Mouse (Mus musculus): ENCODE results near the gene Poc1a. TPM values are rescaled to one million over a fixed set of nuclear protein-coding genes. Genes with fewer than 3 reads are reported as not detected.

Poc1a gene
- polyA plus RNA-seq, 1 experiment from 2014 or later: 25.2 TPM

DNA sequence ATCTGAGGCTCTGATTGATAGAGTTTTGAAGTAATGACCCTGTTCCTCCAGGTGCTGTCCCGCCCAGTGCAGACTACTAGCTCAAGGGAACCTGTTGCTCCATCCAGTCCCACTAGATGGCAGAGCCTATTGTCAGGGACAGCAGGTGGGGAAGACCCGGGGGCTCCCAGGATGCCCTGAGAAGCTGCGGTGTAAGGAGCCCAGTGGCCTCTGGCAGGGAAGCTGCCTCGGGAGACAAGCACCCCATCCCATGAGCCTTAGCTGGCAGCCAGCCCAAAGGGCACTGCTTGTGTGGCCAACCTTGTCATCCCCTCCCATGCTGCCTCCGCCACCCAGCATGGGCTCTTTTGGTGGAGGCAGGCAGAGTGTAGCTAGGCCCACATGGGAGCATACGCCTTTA is 70.3 kb downstream of the Poc1a start:
- H3K27ac ChIP-seq (ENCODE audit: low read length): no peak overlapping the region
- no peaks in the 10 kb centered on the region for H3K9me3 ChIP-seq (ENCODE audit: control insufficient read depth, low read depth, low read length)
- H3K4me2 ChIP-seq (replicated peaks; ENCODE audit: low read depth, low read length): no peak overlapping the region
- peaks cover 20% of the 10 kb centered on the region for H3K4me1 ChIP-seq (ENCODE audit: control insufficient read depth, insufficient read depth, low read length)
- H3K9ac ChIP-seq (replicated peaks; ENCODE audit: low read depth, low read length): no peak overlapping the region
- WGBS: 64% methylated on average over 6 of the region's 6 CpGs
- no peak overlapping the region for H3K4me3 ChIP-seq (ENCODE audit: low read depth, low read length)
- no peaks in the 10 kb centered on the region for H3K36me3 ChIP-seq (ENCODE audit: control insufficient read depth, insufficient read depth, low read length)
- no peak for ATAC-seq (ENCODE audit: insufficient number of reproducible peaks, insufficient read depth, low FRiP score, low read depth)
- no peaks in the 10 kb centered on the region for H3K27me3 ChIP-seq (ENCODE audit: control insufficient read depth, insufficient read depth, low read length)

- no peaks in the 10 kb centered on the region for H3K36me3 ChIP-seq (ENCODE audit: control insufficient read depth, insufficient read depth, low read length)
- no peak overlapping the region for H3K4me3 ChIP-seq (ENCODE audit: low read depth, low read length)
- no peaks in the 10 kb centered on the region for H3K27me3 ChIP-seq (ENCODE audit: control insufficient read depth, insufficient read depth, low read length)
- H3K9me3 ChIP-seq (ENCODE audit: control insufficient read depth, low read depth, low read length): no peaks in the 10 kb centered on the region
- ATAC-seq (ENCODE audit: insufficient number of reproducible peaks, insufficient read depth, low FRiP score, low read depth): no peak
- no peak overlapping the region for H3K4me2 ChIP-seq (replicated peaks; ENCODE audit: low read depth, low read length)
- H3K9ac ChIP-seq (replicated peaks; ENCODE audit: low read depth, low read length): no peak overlapping the region
- WGBS: 53% methylated on average over 6 of the region's 6 CpGs
- no peak overlapping the region for H3K27ac ChIP-seq (ENCODE audit: low read length)
- peaks cover 21% of the 10 kb centered on the region for H3K4me1 ChIP-seq (ENCODE audit: control insufficient read depth, insufficient read depth, low read length)
Measured at GRCm38 (mm10) chr9:106353779-106354178, 72.9 kb downstream of the Poc1a start.

DNA sequence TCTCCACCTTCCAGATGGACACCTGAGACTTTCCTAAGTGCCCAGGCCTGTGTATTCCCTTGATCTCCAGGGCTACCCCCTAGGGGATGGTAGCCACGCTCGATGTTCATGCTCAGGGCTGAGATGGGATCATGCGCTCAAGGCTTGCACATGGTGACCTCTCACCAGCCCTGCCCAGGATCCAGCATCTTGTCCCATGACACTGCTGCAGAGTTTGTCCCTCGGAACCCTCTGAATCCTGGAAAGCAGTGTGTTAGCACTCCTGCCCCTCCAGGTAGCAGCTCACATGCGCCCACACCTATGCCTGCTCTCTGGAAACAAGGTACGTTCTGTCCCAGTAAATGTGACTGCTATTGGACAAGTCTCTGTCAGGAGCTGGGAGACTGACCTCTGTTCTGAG is 73.9 kb downstream of the Poc1a start:
- Histone ChIP-seq H3K9ac (replicated peaks; ENCODE audit: low read depth, low read length) (no peak overlapping the region), H3K27me3 (ENCODE audit: control insufficient read depth, insufficient read depth, low read length) (no peaks in the 10 kb centered on the region), H3K36me3 (ENCODE audit: control insufficient read depth, insufficient read depth, low read length) (no peaks in the 10 kb centered on the region), H3K4me1 (ENCODE audit: control insufficient read depth, insufficient read depth, low read length) (peaks cover 19% of the 10 kb centered on the region), H3K4me3 (ENCODE audit: low read depth, low read length) (no peak overlapping the region), H3K9me3 (ENCODE audit: control insufficient read depth, low read depth, low read length) (no peaks in the 10 kb centered on the region), H3K4me2 (replicated peaks; ENCODE audit: low read depth, low read length) (no peak overlapping the region), H3K27ac (ENCODE audit: low read length) (no peak overlapping the region)
- ATAC-seq (ENCODE audit: insufficient number of reproducible peaks, insufficient read depth, low FRiP score, low read depth): no peak
- WGBS: 93% methylated on average over 6 of the region's 6 CpGs

DNA sequence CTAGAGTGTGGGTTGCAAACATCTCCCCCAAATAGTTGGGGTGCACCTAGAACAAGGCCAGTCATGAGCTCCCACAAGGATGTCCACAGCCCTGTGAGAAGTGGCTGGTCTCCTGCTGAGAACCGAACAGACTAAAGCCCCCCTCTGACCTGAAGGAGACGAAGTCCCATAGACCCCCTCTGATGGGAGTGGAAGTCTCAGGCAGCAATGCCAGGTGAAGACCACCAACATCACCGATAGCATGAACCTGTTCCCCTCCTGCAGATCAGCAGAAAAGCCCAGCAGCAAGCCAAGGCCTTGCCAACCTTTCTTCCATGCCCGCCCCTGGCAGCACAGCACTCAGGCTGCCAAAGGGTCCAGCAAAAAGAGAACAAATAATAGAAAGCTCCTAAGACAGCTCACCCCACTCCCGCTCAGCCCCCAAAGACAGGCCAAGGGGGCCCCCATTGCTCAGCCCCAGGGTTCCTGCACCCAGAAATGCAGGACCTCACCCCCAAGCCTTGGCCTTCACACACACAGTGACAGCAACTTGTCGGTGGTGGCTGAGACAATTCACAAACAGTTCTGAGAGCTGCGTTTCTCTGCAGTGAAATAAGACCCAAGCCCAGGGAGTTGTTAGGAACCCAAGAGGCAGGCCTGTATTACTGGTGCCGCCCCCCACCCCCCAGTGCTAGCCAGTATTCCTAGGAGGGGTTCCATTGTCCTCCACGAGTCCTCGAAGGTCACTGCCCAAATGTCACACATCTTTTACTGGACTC is 74.5 kb downstream of the Poc1a start:
- H3K27ac ChIP-seq (ENCODE audit: low read length): peak overlapping the region; percentile 80
- no peaks in the 10 kb centered on the region for H3K36me3 ChIP-seq (ENCODE audit: control insufficient read depth, insufficient read depth, low read length)
- H3K4me2 ChIP-seq (replicated peaks; ENCODE audit: low read depth, low read length): no peak overlapping the region
- H3K27me3 ChIP-seq (ENCODE audit: control insufficient read depth, insufficient read depth, low read length): no peaks in the 10 kb centered on the region
- H3K9me3 ChIP-seq (ENCODE audit: control insufficient read depth, low read depth, low read length): no peaks in the 10 kb centered on the region
- peaks cover 19% of the 10 kb centered on the region for H3K4me1 ChIP-seq (ENCODE audit: control insufficient read depth, insufficient read depth, low read length)
- H3K9ac ChIP-seq (replicated peaks; ENCODE audit: low read depth, low read length): no peak overlapping the region
- 71% methylated on average over 10 of the region's 10 CpGs for WGBS
- ATAC-seq (ENCODE audit: insufficient number of reproducible peaks, insufficient read depth, low FRiP score, low read depth): no peak
- no peak overlapping the region for H3K4me3 ChIP-seq (ENCODE audit: low read depth, low read length)

DNA sequence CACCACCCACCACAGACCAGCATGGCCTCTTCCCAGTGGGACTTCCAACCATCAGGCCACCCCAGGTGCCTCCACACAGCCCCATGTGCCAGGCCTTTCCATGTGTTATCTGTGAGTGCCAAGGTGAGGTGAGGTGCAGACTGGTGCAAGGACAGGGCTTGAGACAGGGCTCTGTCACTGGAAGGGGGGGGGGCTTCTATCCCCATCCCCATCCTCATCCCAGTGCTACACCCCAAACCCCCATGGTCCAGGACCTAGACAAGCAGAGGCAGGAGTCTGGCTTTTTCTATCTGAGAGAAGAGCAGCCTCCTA is 75.1 kb downstream of the Poc1a start:
- peaks cover 19% of the 10 kb centered on the region for H3K4me1 ChIP-seq (ENCODE audit: control insufficient read depth, insufficient read depth, low read length)
- peak; percentile 1 for ATAC-seq (ENCODE audit: insufficient number of reproducible peaks, insufficient read depth, low FRiP score, low read depth)
- no peak overlapping the region for H3K4me3 ChIP-seq (ENCODE audit: low read depth, low read length)
- no peak overlapping the region for H3K4me2 ChIP-seq (replicated peaks; ENCODE audit: low read depth, low read length)
- no peak overlapping the region for H3K9ac ChIP-seq (replicated peaks; ENCODE audit: low read depth, low read length)
- H3K36me3 ChIP-seq (ENCODE audit: control insufficient read depth, insufficient read depth, low read length): no peaks in the 10 kb centered on the region
- H3K27ac ChIP-seq (ENCODE audit: low read length): peak overlapping the region; percentile 80
- H3K9me3 ChIP-seq (ENCODE audit: control insufficient read depth, low read depth, low read length): no peaks in the 10 kb centered on the region
- H3K27me3 ChIP-seq (ENCODE audit: control insufficient read depth, insufficient read depth, low read length): no peaks in the 10 kb centered on the region

DNA sequence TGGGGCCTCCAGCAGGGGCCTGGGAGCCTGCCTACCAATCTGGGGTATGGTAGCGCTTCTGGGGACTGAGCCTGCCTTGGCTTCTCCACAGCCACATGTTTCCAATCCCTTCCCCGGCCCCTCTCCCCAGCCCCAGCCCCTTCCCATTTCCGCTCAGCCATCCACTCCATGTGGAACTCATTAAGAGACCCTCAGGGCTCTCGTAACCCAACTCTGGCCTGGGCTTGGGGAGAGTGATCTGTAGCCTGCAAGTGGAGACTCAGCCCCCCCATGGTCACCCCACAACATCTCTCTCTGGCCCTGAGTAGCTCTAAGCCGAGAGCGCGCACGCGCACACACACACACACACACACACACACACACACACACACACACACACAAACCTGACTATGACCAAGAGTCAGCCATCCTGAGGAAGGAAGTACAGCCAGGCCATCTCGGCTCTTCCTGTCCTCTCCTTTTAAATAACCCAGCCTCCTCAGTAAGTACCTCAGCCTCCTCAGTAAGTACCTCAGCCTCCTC is 75.5 kb downstream of the Poc1a start:
- peaks cover 19% of the 10 kb centered on the region for H3K4me1 ChIP-seq (ENCODE audit: control insufficient read depth, insufficient read depth, low read length)
- H3K36me3 ChIP-seq (ENCODE audit: control insufficient read depth, insufficient read depth, low read length): no peaks in the 10 kb centered on the region
- H3K9ac ChIP-seq (replicated peaks; ENCODE audit: low read depth, low read length): no peak overlapping the region
- no peaks in the 10 kb centered on the region for H3K27me3 ChIP-seq (ENCODE audit: control insufficient read depth, insufficient read depth, low read length)
- peak overlapping the region; percentile 80 for H3K27ac ChIP-seq (ENCODE audit: low read length)
- no peaks in the 10 kb centered on the region for H3K9me3 ChIP-seq (ENCODE audit: control insufficient read depth, low read depth, low read length)
- ATAC-seq (ENCODE audit: insufficient number of reproducible peaks, insufficient read depth, low FRiP score, low read depth): peak; percentile 51
- H3K4me2 ChIP-seq (replicated peaks; ENCODE audit: low read depth, low read length): no peak overlapping the region
- no peak overlapping the region for H3K4me3 ChIP-seq (ENCODE audit: low read depth, low read length)
- WGBS: 48% methylated on average over 10 of the region's 10 CpGs

DNA sequence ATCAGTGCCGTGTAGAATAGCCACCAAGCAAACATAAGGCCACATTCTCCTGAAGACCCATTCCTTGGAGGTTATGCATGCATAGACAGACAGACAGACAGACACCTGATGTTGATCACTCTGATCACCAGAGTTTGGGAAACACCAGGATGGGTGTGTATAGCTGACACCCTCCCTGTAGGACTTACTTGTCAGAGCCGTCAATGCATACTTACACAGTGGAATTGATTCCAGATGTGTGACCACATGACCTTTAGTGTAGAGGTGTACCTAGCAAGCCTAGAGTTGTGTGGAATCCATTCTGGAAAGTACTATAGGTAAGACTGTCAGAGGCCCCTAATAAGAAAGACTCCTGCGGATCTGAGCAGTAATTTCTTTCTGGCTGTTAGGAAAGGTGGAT is 76.3 kb downstream of the Poc1a start:
- Histone ChIP-seq H3K4me2 (replicated peaks; ENCODE audit: low read depth, low read length) (no peak overlapping the region), H3K27ac (ENCODE audit: low read length) (peak overlapping the region; percentile 80; the same call in 1 of the 2 replicates), H3K4me1 (ENCODE audit: control insufficient read depth, insufficient read depth, low read length) (peaks cover 19% of the 10 kb centered on the region), H3K4me3 (ENCODE audit: low read depth, low read length) (no peak overlapping the region), H3K9ac (replicated peaks; ENCODE audit: low read depth, low read length) (no peak overlapping the region), H3K9me3 (ENCODE audit: control insufficient read depth, low read depth, low read length) (no peaks in the 10 kb centered on the region), H3K36me3 (ENCODE audit: control insufficient read depth, insufficient read depth, low read length) (no peaks in the 10 kb centered on the region), H3K27me3 (ENCODE audit: control insufficient read depth, insufficient read depth, low read length) (no peaks in the 10 kb centered on the region)
- WGBS: 69% methylated on average over 3 of the region's 3 CpGs
- ATAC-seq (ENCODE audit: insufficient number of reproducible peaks, insufficient read depth, low FRiP score, low read depth): no peak

DNA sequence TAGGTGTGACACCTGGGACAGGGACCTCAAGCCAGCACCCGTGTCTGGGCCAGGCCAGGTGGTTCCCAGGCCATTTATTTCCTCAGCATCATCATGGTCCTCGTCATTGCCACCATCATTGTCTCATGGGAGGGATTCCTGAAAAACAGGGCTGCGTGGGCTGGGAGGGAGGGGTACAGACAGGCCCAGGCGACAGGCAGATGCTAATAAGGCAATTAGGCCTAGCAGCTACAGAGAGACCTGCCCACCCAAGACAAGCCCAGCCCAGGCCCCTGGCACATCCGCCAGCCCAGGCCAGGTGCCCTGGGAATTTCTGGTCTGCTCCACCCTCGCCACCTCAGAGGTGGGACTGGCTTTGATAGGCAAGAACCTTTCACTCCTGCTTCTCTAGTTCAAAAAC is 78.4 kb downstream of the Poc1a start:
- H3K9me3 ChIP-seq (ENCODE audit: control insufficient read depth, low read depth, low read length): no peaks in the 10 kb centered on the region
- H3K4me1 ChIP-seq (ENCODE audit: control insufficient read depth, insufficient read depth, low read length): peaks cover 12% of the 10 kb centered on the region
- ATAC-seq (ENCODE audit: insufficient number of reproducible peaks, insufficient read depth, low FRiP score, low read depth): no peak
- H3K36me3 ChIP-seq (ENCODE audit: control insufficient read depth, insufficient read depth, low read length): no peaks in the 10 kb centered on the region
- H3K4me3 ChIP-seq (ENCODE audit: low read depth, low read length): no peak overlapping the region
- no peak overlapping the region for H3K27ac ChIP-seq (ENCODE audit: low read length)
- no peak overlapping the region for H3K4me2 ChIP-seq (replicated peaks; ENCODE audit: low read depth, low read length)
- H3K9ac ChIP-seq (replicated peaks; ENCODE audit: low read depth, low read length): no peak overlapping the region
- 71% methylated on average over 6 of the region's 6 CpGs for WGBS
- H3K27me3 ChIP-seq (ENCODE audit: control insufficient read depth, insufficient read depth, low read length): no peaks in the 10 kb centered on the region

DNA sequence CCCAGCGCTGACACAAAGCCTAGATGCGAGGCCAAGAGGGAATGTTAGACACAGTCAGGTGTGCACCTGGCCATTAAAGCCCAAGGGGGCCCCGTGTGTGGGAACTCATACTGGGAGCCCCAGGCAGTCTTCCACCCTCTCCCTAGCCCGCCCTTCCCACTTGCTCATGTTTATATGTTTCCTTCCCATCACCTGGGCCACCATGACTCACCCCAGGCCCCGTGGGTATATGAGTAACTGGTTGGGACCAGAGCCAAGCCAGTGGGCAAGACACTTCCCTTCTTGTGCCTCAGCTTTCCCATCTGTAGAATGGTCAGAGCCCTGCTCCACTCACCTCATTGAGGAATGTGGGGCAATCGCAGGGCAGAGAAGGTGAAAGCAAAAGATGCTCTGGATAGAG is 80.3 kb downstream of the Poc1a start:
- ATAC-seq (ENCODE audit: insufficient number of reproducible peaks, insufficient read depth, low FRiP score, low read depth): no peak
- H3K4me2 ChIP-seq (replicated peaks; ENCODE audit: low read depth, low read length): no peak overlapping the region
- peaks cover 3% of the 10 kb centered on the region; the same call in 1 of the 2 replicates for H3K4me1 ChIP-seq (ENCODE audit: control insufficient read depth, insufficient read depth, low read length)
- no peak overlapping the region for H3K27ac ChIP-seq (ENCODE audit: low read length)
- H3K9me3 ChIP-seq (ENCODE audit: control insufficient read depth, low read depth, low read length): no peaks in the 10 kb centered on the region
- H3K4me3 ChIP-seq (ENCODE audit: low read depth, low read length): no peak overlapping the region
- WGBS: 85% methylated on average over 6 of the region's 6 CpGs
- no peaks in the 10 kb centered on the region for H3K36me3 ChIP-seq (ENCODE audit: control insufficient read depth, insufficient read depth, low read length)
- no peak overlapping the region for H3K9ac ChIP-seq (replicated peaks; ENCODE audit: low read depth, low read length)
- H3K27me3 ChIP-seq (ENCODE audit: control insufficient read depth, insufficient read depth, low read length): no peaks in the 10 kb centered on the region
